Mouse (Mus musculus) liver, postnatal 0 days (tissue): ENCODE data around the gene Fbxw4.

Source experiments
- CTCF ChIP-seq: sonication (generic); IDR thresholded peaks from 2 replicates; pipeline ENCODE4 v1.5.1; 2016; ENCODE audit warnings: antibody characterized with exemption, low read depth
- EP300 ChIP-seq: IDR thresholded peaks from 2 replicates; pipeline ENCODE4 v1.6.1; 2016; ENCODE audit warnings: antibody characterized with exemption, low read depth, mild to moderate bottlenecking

- TF ChIP-seq CTCF, result no peak
- no peak for TF ChIP-seq EP300
Measured at GRCm38 (mm10) chr19:45560153-45560890, 99.8 kb downstream of the Fbxw4 start, which contains the start of the genes Poll and Gm17018.
